Mouse (Mus musculus): Measurements from ENCODE around the gene Klk1b4. TPM values are rescaled to one million over a fixed set of nuclear protein-coding genes. Genes with fewer than 3 reads are reported as not detected.
A peak's percentile ranks its signal among the peaks of the same experiment; 100 is the strongest.

Gene Klk1b4
- total RNA-seq, 1 experiment from 2014 or later: not detected

DNA sequence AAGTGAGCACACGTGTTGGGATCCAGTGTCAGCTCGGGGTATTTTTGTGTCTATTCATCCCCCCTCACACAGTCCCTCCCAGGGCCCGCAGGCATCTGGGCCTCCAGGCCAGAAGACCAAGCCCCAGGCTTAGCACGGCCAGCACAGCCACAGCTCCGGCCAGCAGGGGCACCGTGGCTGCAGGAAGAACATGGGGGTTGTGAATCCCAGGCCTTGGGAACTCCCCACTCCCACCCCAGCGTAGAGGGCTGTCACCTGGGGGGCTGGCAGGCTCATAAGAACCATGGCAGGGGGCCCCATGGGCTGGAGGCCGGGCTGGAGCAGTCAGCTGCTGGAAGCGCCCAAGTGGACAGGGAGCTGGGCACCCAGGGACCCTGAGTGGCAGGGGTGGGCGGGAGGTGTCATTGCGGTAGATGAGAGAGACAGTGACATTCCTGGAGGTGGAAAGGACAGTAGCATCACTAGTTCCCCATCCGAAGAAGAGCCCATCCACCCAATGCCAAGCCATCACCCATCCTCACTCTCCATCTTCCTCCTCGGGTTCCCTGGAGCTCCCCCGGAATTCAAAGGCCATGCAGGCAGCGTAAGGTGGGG, 45.9 kb downstream of the Klk1b4 start:
- peak; percentile 24 for DNase-seq

DNA sequence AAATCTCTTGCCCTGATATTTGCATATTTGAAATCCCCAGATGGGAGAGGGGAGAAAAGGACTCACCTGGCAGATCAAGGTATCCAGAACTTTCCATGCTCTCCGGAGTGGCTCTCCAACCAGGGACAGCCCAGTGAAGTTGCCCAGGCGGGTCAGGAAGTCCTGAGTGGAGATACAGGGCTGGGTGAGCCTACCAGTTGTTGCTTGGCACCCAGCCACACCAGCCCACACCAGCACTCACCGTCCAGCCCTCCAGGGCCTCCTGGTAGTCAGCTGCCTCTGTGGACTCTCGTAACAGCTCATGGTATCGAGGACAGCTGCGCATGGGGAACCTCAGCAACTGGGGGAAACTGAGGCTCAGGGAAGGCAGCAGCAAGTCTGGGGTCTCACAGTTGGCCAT, 47.7 kb downstream of the Klk1b4 start:
- DNase-seq: no peak

DNA sequence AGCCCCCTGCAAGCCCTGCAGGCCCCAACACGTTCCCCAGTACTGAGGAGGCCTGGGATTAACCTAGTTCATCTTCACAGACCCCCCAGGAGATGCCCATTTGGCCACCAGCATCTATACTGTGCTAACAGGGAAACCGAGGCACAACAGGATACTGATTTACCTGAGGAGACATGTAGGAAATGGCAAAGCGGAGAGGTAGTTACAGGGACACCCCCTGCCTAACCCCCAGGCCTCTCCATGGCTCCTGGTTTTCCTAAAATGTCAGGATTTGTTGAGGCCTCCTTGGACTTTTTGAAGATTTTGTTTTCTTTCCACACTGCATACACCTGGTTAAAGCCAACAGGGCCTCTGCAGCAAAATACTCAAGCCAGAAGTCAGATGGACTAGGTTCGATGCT, 50.0 kb downstream of the Klk1b4 start, which contains the start of gene Acp4:
Gene Acp4 (minus strand): TSS at position 101 of the 400 bp plus-strand sequence.
- no peak for DNase-seq

DNA sequence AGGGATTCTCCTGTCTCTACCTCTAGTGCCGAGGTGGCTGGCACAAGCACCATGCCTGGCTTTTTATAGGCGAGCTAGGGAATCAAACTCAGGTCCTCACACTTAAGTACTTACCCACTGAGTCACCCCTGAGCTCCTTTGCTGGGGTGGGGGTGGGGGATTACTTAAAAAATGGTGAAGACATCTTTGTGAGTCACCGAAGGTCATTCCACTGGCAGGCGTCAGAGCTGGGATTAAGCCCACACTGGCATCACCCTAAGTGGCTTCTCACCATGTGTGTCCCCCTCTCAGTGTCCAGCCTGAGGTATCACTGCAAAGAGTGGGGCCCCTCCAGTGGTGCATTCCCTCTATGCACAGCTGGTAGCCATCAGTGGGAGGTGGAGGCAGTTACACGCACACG, 53.2 kb downstream of the Klk1b4 start:
- DNase-seq: peak; percentile 52

DNA sequence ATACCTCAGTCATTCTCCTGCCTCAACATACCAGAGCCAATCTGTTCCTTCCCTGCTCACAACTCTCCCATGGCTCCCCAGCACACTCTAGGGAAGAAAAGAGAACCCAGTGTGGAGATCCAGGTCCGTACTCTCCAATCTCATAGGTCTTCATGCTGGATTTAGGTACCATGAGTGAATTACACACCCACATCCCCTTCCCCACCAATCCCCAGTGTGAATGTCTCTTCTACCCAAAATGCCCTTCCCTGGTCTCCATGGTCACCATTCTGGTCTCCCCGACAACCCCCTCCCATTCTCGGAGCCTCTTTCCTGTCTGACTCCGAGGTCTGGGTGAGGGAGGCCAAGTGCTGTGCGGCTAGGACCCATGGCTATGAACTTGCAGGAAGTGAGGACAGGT, 53.9 kb downstream of the Klk1b4 start, which contains the start of gene Gm15517:
Gene Gm15517 (plus strand): TSS at position 301 of the 400 bp plus-strand sequence.
- DNase-seq: no peak

Other genes starting within 250 kb of the Klk1b4 start
- not detected in 2 replicates for gene Klk1b1, start 240.7 kb upstream of the Klk1b4 start, total RNA-seq (2021)
- not detected in 2 replicates for gene Klk1b9, start 231.4 kb upstream of the Klk1b4 start, total RNA-seq (2021)
- not detected in 2 replicates for gene Klk1b11, start 211.6 kb upstream of the Klk1b4 start, total RNA-seq (2021)
- not detected in 2 replicates for gene Klk1b26, start 195.3 kb upstream of the Klk1b4 start, total RNA-seq (2021)
- gene Klk1b27, start 155.1 kb upstream of the Klk1b4 start, total RNA-seq (2021): not detected in 2 replicates
- gene Klk1b21, start 105.1 kb upstream of the Klk1b4 start, total RNA-seq (2021): not detected in 2 replicates
- gene Klk1b22, start 94.8 kb upstream of the Klk1b4 start, total RNA-seq (2021): not detected in 2 replicates
- gene Klk1b16, start 70.7 kb upstream of the Klk1b4 start, total RNA-seq (2021): not detected in 2 replicates
- not detected in 2 replicates for gene Klk1b24, start 19.2 kb upstream of the Klk1b4 start, total RNA-seq (2021)
- gene Klk1b3, start 9.2 kb upstream of the Klk1b4 start, total RNA-seq (2021): not detected in 2 replicates
- gene Klk1b5, start 8.5 kb downstream of the Klk1b4 start, total RNA-seq (2021): not detected in 2 replicates
- 0.37 and 1.6 TPM in 2 replicates for gene Klk1, start 17.9 kb downstream of the Klk1b4 start, total RNA-seq (2021)
- gene Gm36864, start 28.7 kb downstream of the Klk1b4 start, total RNA-seq (2021): not detected in 2 replicates
- gene 1700028J19Rik, start 39.3 kb downstream of the Klk1b4 start, total RNA-seq (2021): 0.70 and 0.90 TPM in 2 replicates
- 95.5 and 102 TPM in 2 replicates for gene 2410002F23Rik, start 39.3 kb downstream of the Klk1b4 start, total RNA-seq (2021)
- not detected in 2 replicates for gene Acp4, start 49.9 kb downstream of the Klk1b4 start, total RNA-seq (2021)
- gene Gm15517, start 54.0 kb downstream of the Klk1b4 start, total RNA-seq (2021): not detected in 2 replicates
- 3.4 and 3.6 TPM in 2 replicates for gene Clec11a, start 99.5 kb downstream of the Klk1b4 start, total RNA-seq (2021)
- gene Shank1, start 102.8 kb downstream of the Klk1b4 start, total RNA-seq (2021): 7.6 and 8.0 TPM in 2 replicates
- gene Syt3, start 176.7 kb downstream of the Klk1b4 start, total RNA-seq (2021): 2.6 and 3.9 TPM in 2 replicates
- gene 1700008O03Rik, start 178.4 kb downstream of the Klk1b4 start, total RNA-seq (2021): 0.59 and 0.71 TPM in 2 replicates
- gene Lrrc4b, start 221.6 kb downstream of the Klk1b4 start, total RNA-seq (2021): 6.1 and 7.7 TPM in 2 replicates

Data from adrenal gland, postnatal 14 days (tissue).